17 mouse cellular contexts compared by ENCODE assay signal in the genomic region with DNA sequence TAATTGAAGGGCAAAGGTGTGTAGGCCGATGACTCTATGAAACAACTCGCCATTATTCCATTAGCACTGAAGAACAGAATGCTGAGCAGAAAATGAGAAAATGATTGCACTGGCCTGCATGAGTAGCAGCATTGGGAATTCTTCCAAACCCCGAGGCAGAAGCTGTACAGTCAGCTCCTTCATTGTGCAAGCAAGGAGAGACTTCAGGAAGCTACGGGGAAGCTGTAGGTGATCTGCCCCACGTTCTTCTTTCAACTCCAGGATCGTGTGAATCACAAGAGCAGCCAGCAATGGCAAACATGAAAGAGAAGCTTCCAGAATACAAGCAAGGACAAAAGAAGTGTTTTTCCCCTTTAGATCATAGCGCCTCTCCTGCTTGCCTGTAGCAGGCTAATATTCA.
A peak's percentile ranks its signal among the peaks of the same experiment; 100 is the strongest.
DNase-seq lines count a peak whose midpoint lies in the region; ATAC-seq lines count a peak whose summit lies in the region.
"Had no signal": no experiment of that assay in that cellular context is flagged by ENCODE, and none has a peak within 500 bp of the region (broad histone marks: within the 10 kb centered on the region; RNA-seq: fewer than 3 reads in every experiment).

No protein-coding gene starts in this region.

- DNase-seq in adrenal gland, adult 2 months = peak; percentile 59
- DNase-seq in adrenal gland, postnatal 14 days = no peak
- DNase-seq in frontal cortex, postnatal 36 days (ENCODE audit: low spot score in 2 of 2) = no peak
- DNase-seq in 3T3-L1 (ENCODE audit: low read depth, low spot score) = peak; percentile 72
- peak; percentile 59 for DNase-seq in fat pad, adult 2 months (ENCODE audit: extremely low read depth, low read depth, low spot score)
- DNase-seq in yolk sac, embryonic 10.5 days (ENCODE audit: low spot score) = no peak
- DNase-seq: heart, postnatal 36 days; kidney, adult 9 months; kidney, postnatal 14 days; liver, embryonic 13.5 days; lung, adult 2 months; lung, postnatal 14 days; thymus, postnatal 25 days had no signal

- peak; percentile 85 for ATAC-seq in frontal cortex, adult (ENCODE audit: low TSS enrichment)
- ATAC-seq: CD4-positive, CD25-positive, alpha-beta regulatory T cell, adult 4 months; forebrain, embryonic 16.5 days; intestine, embryonic 15.5 days had no signal

Comparison
In these comparisons a context has a peak if more than half of its experiments do, and no peak if none do; other contexts are left out.
1. DNase-seq: peak in adrenal gland, adult 2 months (single experiment), 3T3-L1 (single experiment) and fat pad, adult 2 months (single experiment); none in adrenal gland, postnatal 14 days (single experiment), frontal cortex, postnatal 36 days (0 of 2) and yolk sac, embryonic 10.5 days (single experiment).